10 mouse cellular contexts compared by ENCODE assay signal in the genomic region with DNA sequence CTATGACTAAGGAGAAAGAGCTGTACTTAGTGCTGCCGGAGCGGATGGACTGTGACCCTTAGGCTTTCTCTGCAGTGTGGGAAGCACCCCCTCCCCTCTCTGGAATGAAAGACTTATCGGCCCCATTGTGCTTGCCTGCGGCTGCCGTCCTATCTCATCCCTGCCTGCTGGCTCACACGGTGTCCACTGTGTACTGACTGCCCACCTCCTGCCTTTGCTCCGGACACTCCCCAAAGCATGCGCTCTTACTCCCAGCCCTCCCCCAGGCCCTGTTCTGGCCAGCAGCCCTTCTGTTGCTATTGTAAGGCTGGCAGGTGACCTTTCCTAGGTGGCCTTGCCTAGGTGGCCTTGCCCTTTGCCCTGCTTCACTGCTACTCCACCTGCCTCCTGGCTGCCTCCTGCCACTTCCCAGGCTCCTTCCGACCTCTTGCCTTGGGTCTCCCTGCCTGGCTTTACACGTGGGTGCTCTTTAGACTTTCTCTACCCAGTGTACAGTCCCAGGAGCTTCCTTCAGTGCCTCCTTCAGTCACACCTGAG. TPM values are rescaled to one million over a fixed set of nuclear protein-coding genes. Genes with fewer than 3 reads are reported as not detected.
DNase-seq lines count a peak whose midpoint lies in the region; ATAC-seq and TF ChIP-seq lines count a peak whose summit lies in the region.
"Had no signal": no experiment of that assay in that cellular context is flagged by ENCODE, and none has a peak within 500 bp of the region (broad histone marks: within the 10 kb centered on the region; RNA-seq: fewer than 3 reads in every experiment).

No protein-coding gene starts in this region.

- no peak overlapping the region for H3K4me3 ChIP-seq in left cerebral cortex, adult 2 months
- no peak overlapping the region for H3K4me3 ChIP-seq in liver, embryonic 13.5 days (replicated peaks)
- no peak overlapping the region for H3K4me3 ChIP-seq in forebrain, embryonic 15.5 days
- H3K4me3 ChIP-seq: limb, embryonic 13.5 days had no signal

- no peak for TF ChIP-seq CTCF in left cerebral cortex, adult 2 months (IDR thresholded peaks at IDR 0.05)

- H3K27me3 ChIP-seq in liver, embryonic 13.5 days, result no peaks in the 10 kb centered on the region
- no peaks in the 10 kb centered on the region for H3K27me3 ChIP-seq in forebrain, embryonic 15.5 days
- H3K27me3 ChIP-seq: limb, embryonic 13.5 days had no signal

- no peak for DNase-seq in left cerebral cortex, adult 2 months (ENCODE audit: extremely low spot score in 1 of 2, low spot score in 2 of 2)
- DNase-seq in left cerebral cortex, postnatal 25 days (ENCODE audit: low spot score in 2 of 2), result no peak
- DNase-seq in kidney, adult 8-10 months, result peak; percentile 61 to 72
- no peak for DNase-seq in liver, embryonic 13.5 days
- no peak for DNase-seq in urinary bladder, postnatal 14 days (ENCODE audit: low spot score)
- no peak for DNase-seq in retina, embryonic 14.5 days (ENCODE audit: low spot score)

- WGBS in liver, embryonic 13.5 days (ENCODE audit: insufficient replicate concordance), result 67% methylated on average over 10 of the region's 10 CpGs
- 47% methylated on average over 10 of the region's 10 CpGs for WGBS in forebrain, embryonic 15.5 days

- no peak overlapping the region for H3K4me2 ChIP-seq in liver, embryonic 13.5 days
- H3K4me2 ChIP-seq in forebrain, embryonic 15.5 days (replicated peaks), result no peak overlapping the region
- H3K4me2 ChIP-seq: limb, embryonic 13.5 days had no signal

- H3K36me3 ChIP-seq in liver, embryonic 13.5 days, result peaks cover 80% of the 10 kb centered on the region
- H3K36me3 ChIP-seq in forebrain, embryonic 15.5 days, result peaks cover 91% of the 10 kb centered on the region

- H3K4me1 ChIP-seq in liver, embryonic 13.5 days (replicated peaks), result peaks cover 16% of the 10 kb centered on the region
- 0 out of 2 replicates have a peak, but pooled peaks cover 3% of the 10 kb centered on the region for H3K4me1 ChIP-seq in forebrain, embryonic 15.5 days
- H3K4me1 ChIP-seq: limb, embryonic 13.5 days had no signal

- H3K27ac ChIP-seq in left cerebral cortex, adult 2 months, result peak overlapping the region; percentile 74; the same call in 1 of the 2 replicates
- H3K27ac ChIP-seq in liver, embryonic 13.5 days, result no peak overlapping the region
- H3K27ac ChIP-seq in forebrain, embryonic 15.5 days (replicated peaks), result no peak overlapping the region
- H3K27ac ChIP-seq: limb, embryonic 13.5 days had no signal

- H3K9me3 ChIP-seq in liver, embryonic 13.5 days (replicated peaks), result no peaks in the 10 kb centered on the region
- H3K9me3 ChIP-seq in forebrain, embryonic 15.5 days, result no peaks in the 10 kb centered on the region
- H3K9me3 ChIP-seq: limb, embryonic 13.5 days had no signal

- intact Hi-C loops in left cerebral cortex, adult 2 months (cut with DNase I), result no loop called here
- intact Hi-C loops in left cerebral cortex, postnatal 25 days (cut with DNase I), result no loop called here

- peak; percentile 61 for ATAC-seq in liver, embryonic 13.5 days (ENCODE audit: low read depth)
- ATAC-seq in cerebellum, adult (ENCODE audit: insufficient number of reproducible peaks, low FRiP score, low TSS enrichment), result no peak
- ATAC-seq in forebrain, embryonic 15.5 days (replicated peaks), result no peak

- H3K9ac ChIP-seq in liver, embryonic 13.5 days, result no peak overlapping the region
- H3K9ac ChIP-seq in forebrain, embryonic 15.5 days (replicated peaks), result no peak overlapping the region
- H3K9ac ChIP-seq: limb, embryonic 13.5 days had no signal

RNA-seq across cellular contexts. Expression of a gene that starts 21.0 kb away (rescaled TPM):
- 100 to 1,000 TPM; 110 to 111 TPM for total RNA-seq in left cerebral cortex, adult 2 months (2021)
- 100 to 1,000 TPM; 105 to 110 TPM for total RNA-seq in left cerebral cortex, postnatal 25 days (2021)
- 16.9 and 19.6 TPM in 2 replicates for polyA plus RNA-seq in liver, embryonic 13.5 days (2015; fragmentation: Nextera tagmentation; extraction: Ambion mirVana)
- 183 and 193 TPM in 2 replicates for polyA plus RNA-seq in forebrain, embryonic 15.5 days (2015; fragmentation: Nextera tagmentation; extraction: Ambion mirVana)

RNA-seq across cellular contexts. Expression of a gene that starts 30.0 kb away (rescaled TPM):
- 10 to 100 TPM; 82.0 to 87.3 TPM for total RNA-seq in left cerebral cortex, adult 2 months (2021)
- 10 to 100 TPM; 90.0 to 94.0 TPM for total RNA-seq in left cerebral cortex, postnatal 25 days (2021)
- polyA plus RNA-seq in liver, embryonic 13.5 days (2015; fragmentation: Nextera tagmentation; extraction: Ambion mirVana), result 1.5 and 1.8 TPM in 2 replicates
- 9.9 and 10.6 TPM in 2 replicates for polyA plus RNA-seq in forebrain, embryonic 15.5 days (2015; fragmentation: Nextera tagmentation; extraction: Ambion mirVana)
- total RNA-seq: common myeloid progenitor, adult 5-6 weeks had no signal

Comparison
In these comparisons a context has a peak if more than half of its experiments do, and no peak if none do; other contexts are left out.
1. DNase-seq: peak in kidney, adult 8-10 months (2 of 2); none in left cerebral cortex, adult 2 months (0 of 2), left cerebral cortex, postnatal 25 days (0 of 2), liver, embryonic 13.5 days (single experiment), urinary bladder, postnatal 14 days (single experiment) and retina, embryonic 14.5 days (single experiment).